Mouse (Mus musculus) forebrain, embryonic 11.5 days (tissue): Measurements from ENCODE around the gene Ang. TPM values are rescaled to one million over a fixed set of nuclear protein-coding genes. Genes with fewer than 3 reads are reported as not detected.
"Not testable (repeated sequence)": the region's sequence is repeated elsewhere in the genome, so short reads cannot be mapped to it uniquely, and the experiment has no call there.

ENCODE experiments used
- ATAC-seq: fragments of 200-750 bp; cut with Nextera tagmentation; replicated peaks from 2 replicates; pipeline ENCODE4 v1.8.0; 2017; ENCODE audit warnings: moderate TSS enrichment; ENCODE audit not compliant: low FRiP score
- DNase-seq: peaks from one replicate; pipeline ENCODE4 v3.0.0-alpha.2; 2017; ENCODE audit warnings: low spot score
- H3K27ac ChIP-seq: fragments of 300-500 bp; sonication (generic); 2 replicates; pipeline ENCODE4 v1.5.1; 2014; ENCODE audit warnings: low read depth, low read length
- H3K27me3 ChIP-seq: fragments of 300-500 bp; sonication (generic); 2 replicates; pipeline ENCODE4 v1.6.1; 2014; ENCODE audit warnings: mild to moderate bottlenecking, low read length, mixed read lengths; ENCODE audit not compliant: control insufficient read depth, insufficient read depth
- H3K36me3 ChIP-seq: fragments of 300-500 bp; sonication (generic); 2 replicates; pipeline ENCODE4 v1.6.1; 2014; ENCODE audit warnings: mild to moderate bottlenecking, low read length, moderate library complexity, mixed read lengths; ENCODE audit not compliant: control insufficient read depth, insufficient read depth
- H3K4me1 ChIP-seq: fragments of 300-500 bp; sonication (generic); replicated peaks from 2 replicates; pipeline ENCODE4 v1.6.1; 2014; ENCODE audit warnings: low read length, mixed read lengths; ENCODE audit not compliant: control insufficient read depth, insufficient read depth
- H3K4me2 ChIP-seq: fragments of 300-500 bp; sonication (generic); 2 replicates; pipeline ENCODE4 v1.6.1; 2014; ENCODE audit warnings: low read depth, mild to moderate bottlenecking, low read length, moderate library complexity, mixed read lengths; ENCODE audit not compliant: severe bottlenecking
- H3K4me3 ChIP-seq: fragments of 300-500 bp; sonication (generic); 2 replicates; pipeline ENCODE4 v1.5.1; 2014; ENCODE audit warnings: low read depth, low read length
- H3K9ac ChIP-seq: fragments of 300-500 bp; sonication (generic); 2 replicates; pipeline ENCODE4 v1.6.1; 2014; ENCODE audit warnings: low read length
- H3K9me3 ChIP-seq: fragments of 300-500 bp; sonication (generic); 2 replicates; pipeline ENCODE4 v1.6.1; 2016; ENCODE audit warnings: low read length, mixed read lengths; ENCODE audit not compliant: control insufficient read depth
- WGBS: fragments of 180-500 bp; shearing (Covaris S2); extraction: QIAGEN DNeasy Blood & Tissue Kit; methylation state at CpG from one replicate; pipeline ENCODE4 v1.1.7; 2014; 5-methylcytosine and 5-hydroxymethylcytosine counted together
- polyA plus RNA-seq: library from polyadenylated mRNA; unstranded; fragments of >200 nt; fragmentation: Nextera tagmentation; extraction: Ambion mirVana; gene quantifications from 2 replicates; pipeline ENCODE4 v1.2.1, GENCODE M21; 2014

Ang gene
- polyA plus RNA-seq, 1 experiment from 2014 or later: 1.9 TPM

DNA sequence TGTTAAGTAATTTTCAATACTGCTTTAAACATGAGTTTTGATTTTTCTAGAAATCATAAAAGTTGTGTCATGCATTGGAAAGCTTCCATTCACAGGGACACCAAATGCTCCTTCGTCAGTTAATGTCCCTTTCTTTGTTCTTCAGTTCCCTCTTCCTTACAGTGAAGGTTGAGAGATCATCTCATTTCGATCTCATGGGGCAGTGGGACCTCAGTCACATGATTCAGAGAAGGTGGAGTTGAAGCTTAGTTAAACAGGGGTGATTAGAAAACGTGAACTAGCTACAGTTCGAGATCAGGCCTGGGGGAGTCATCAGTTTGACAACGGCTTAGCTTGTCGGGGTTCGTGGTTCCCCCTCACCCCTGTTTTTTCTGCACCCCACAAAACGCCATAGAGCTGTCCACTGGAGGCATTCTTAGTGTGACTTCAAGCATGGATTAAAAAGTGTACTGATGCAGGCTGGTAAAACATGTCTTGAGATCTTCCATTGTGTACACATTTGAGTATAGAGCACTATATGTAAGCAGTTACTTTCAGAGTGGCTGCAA is 1.2 kb downstream of the Ang start:
- Histone ChIP-seq H3K27ac (no peak overlapping the region), H3K9me3 (no peaks in the 10 kb centered on the region), H3K27me3 (no peaks in the 10 kb centered on the region; the same call in 1 of the 2 replicates), H3K4me1 (no peaks in the 10 kb centered on the region), H3K4me2 (no peak overlapping the region), H3K4me3 (no peak overlapping the region), H3K9ac (no peak overlapping the region), H3K36me3 (no peaks in the 10 kb centered on the region)
- ATAC-seq (no peak), DNase-seq (no peak)
- 49% methylated on average over 8 of the region's 8 CpGs for WGBS

DNA sequence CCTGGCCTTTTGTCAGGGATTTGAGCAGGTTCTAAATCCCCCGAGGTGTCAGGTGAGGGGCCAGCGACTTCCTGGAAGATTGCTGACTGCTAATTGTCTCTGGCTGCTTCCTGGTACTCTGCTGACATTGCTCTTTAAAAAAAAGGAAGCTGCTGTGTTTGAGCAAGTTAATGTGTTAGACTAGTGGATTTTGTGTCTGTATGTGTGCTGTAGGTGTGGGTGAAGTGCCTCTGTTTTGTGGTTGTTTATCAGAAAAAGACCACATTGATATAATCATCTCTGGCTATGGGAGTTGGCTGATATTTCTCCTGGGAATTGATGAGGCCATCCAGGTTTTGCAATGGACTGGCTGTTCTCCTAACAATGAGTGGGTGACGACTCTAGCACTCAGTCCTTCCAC is 2.5 kb downstream of the Ang start:
- no peaks in the 10 kb centered on the region; the same call in 1 of the 2 replicates for H3K27me3 ChIP-seq
- 27% methylated on average over 3 of the region's 3 CpGs for WGBS
- no peak for ATAC-seq
- DNase-seq: no peak
- no peaks in the 10 kb centered on the region for H3K36me3 ChIP-seq
- no peaks in the 10 kb centered on the region for H3K9me3 ChIP-seq
- H3K4me1 ChIP-seq: no peaks in the 10 kb centered on the region
- no peak overlapping the region for H3K9ac ChIP-seq
- no peak overlapping the region for H3K4me2 ChIP-seq
- H3K27ac ChIP-seq: no peak overlapping the region
- no peak overlapping the region for H3K4me3 ChIP-seq

DNA sequence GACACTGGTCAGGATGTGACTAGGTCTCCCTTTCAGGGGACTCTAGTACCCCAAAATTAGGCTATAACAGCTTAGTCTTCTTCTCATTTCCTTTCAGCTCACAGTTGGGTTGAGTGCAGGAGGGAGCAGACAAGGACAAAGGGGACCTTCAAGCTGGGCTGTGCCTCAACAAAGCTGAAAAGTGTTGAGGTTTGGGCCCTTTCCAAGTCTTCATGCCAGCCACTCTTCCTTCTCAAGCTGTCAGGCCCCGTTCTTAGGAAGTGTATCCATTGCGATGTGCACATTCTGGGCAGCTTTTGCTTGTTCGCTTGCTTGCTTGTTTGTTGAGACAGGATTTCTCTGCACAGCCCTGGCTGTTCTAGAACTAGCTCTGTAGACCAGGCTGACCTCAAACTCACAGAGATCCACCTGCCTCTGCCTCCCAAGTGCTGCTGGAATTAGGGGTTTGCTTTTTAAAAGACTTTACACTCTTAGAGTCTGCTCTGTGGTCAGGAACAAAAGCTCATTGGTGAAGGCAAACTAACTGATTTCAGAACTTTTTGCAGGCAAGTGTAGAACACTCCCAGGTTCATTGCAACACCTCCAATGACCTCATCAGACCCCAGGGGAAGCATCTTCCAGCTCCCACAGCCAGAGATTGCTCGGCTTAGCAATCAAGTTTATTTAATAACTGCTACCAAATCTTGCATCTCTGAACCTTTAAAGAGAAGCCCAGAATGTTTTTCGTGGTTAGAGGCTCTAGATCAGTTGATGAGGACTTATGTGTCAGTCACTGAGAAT is 3.3 kb downstream of the Ang start:
- H3K4me1 ChIP-seq: no peaks in the 10 kb centered on the region
- no peak overlapping the region for H3K27ac ChIP-seq
- DNase-seq: no peak
- H3K36me3 ChIP-seq: no peaks in the 10 kb centered on the region
- H3K9me3 ChIP-seq: no peaks in the 10 kb centered on the region
- no peak for ATAC-seq
- WGBS: 85% methylated on average over 5 of the region's 5 CpGs
- H3K27me3 ChIP-seq: no peaks in the 10 kb centered on the region; the same call in 1 of the 2 replicates
- H3K4me3 ChIP-seq: no peak overlapping the region
- no peak overlapping the region for H3K4me2 ChIP-seq
- no peak overlapping the region for H3K9ac ChIP-seq

DNA sequence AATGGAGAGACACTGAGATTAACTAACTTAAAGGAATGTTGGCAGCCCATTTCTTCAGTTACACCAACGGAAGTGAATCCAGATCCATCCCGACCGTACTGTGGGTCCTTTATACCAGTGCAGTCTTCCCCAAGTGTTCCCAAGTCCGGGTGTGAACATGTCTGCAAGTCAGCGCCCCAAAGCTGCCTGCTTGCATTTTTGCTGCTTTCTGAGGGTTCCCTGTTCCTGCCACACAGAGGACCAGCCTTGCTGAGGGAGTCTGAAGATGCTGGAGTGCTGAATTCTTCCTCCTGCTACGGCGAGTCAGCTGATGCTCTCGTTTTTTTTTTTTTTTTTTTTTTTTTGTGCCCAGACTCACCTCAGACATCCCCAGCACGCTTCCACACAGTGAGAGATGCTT is 4.0 kb downstream of the Ang start:
- Histone ChIP-seq H3K4me2 (no peak overlapping the region), H3K4me1 (no peaks in the 10 kb centered on the region), H3K9ac (no peak overlapping the region), H3K27ac (no peak overlapping the region), H3K27me3 (no peaks in the 10 kb centered on the region; the same call in 1 of the 2 replicates), H3K4me3 (no peak overlapping the region), H3K9me3 (no peaks in the 10 kb centered on the region), H3K36me3 (no peaks in the 10 kb centered on the region)
- ATAC-seq: no peak
- WGBS: 63% methylated on average over 9 of the region's 9 CpGs
- no peak for DNase-seq

DNA sequence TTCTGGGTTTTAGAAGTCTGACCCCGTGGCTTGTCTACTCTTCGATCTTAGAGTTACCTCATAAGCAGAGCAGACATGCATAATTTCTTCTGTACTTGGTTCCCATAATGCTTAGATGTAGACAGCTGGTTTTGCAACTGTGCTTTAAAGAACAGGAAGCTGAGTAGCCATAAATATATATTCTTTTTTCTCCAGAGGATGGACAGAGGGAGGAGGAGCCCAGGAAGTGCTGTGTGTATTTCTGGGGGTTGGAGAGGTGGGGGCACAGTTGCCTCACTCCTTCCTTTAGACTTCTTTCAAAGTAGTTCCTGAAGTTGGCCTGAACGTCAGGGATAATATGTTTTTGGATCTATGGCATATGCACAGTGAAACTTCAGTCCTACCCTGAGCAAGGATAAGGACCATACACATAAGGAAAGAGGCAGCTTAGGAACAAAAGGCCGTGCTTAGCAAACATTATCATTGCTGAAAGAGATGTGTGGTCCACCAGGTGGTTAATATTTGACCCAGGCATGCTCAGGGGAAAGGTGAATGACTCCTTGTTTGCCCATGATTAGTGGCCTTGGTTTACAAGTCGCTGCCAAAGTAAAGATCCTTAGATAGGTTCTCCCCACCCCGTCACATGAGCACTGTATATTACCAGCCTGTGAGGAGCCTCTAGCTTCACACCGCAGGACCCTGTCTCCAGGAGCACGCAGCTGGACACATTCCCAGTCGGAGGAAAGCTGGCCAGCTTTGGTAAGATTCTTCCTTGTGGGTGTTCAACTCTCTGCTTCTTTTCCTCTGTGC is 5.0 kb downstream of the Ang start:
- WGBS: 83% methylated on average over 9 of the region's 9 CpGs
- Histone ChIP-seq H3K36me3 (no peaks in the 10 kb centered on the region), H3K4me1 (no peaks in the 10 kb centered on the region), H3K9ac (no peak overlapping the region), H3K27me3 (no peaks in the 10 kb centered on the region; the same call in 1 of the 2 replicates), H3K9me3 (no peaks in the 10 kb centered on the region), H3K27ac (no peak overlapping the region), H3K4me2 (no peak overlapping the region), H3K4me3 (no peak overlapping the region)
- ATAC-seq (no peak), DNase-seq (no peak)

DNA sequence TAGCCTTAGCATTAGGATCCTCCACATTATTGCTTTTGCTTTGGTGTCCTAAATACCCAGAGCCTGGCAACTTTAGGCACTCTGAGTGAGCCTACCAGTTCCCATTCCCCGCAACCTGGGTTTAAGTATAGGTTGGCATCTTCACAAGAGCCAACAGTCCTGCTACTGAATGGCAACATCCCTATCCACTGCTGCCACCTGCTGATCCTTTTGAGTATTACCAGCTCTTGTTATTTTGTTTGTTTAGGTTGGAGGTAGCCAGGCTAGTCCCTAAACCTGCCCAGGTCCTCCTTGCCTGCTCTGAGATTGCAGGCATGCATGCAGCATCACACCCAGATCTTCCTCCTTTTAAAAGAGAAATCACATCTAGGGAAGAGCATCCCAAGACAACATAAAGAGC is 7.3 kb downstream of the Ang start:
- not testable (repeated sequence) for H3K4me3 ChIP-seq, H3K27me3 ChIP-seq, H3K36me3 ChIP-seq, H3K9ac ChIP-seq, H3K4me2 ChIP-seq, H3K9me3 ChIP-seq, H3K27ac ChIP-seq, DNase-seq, H3K4me1 ChIP-seq
- WGBS: 25% methylated on average over 1 of the region's 1 CpGs
- ATAC-seq: peak; percentile 56

DNA sequence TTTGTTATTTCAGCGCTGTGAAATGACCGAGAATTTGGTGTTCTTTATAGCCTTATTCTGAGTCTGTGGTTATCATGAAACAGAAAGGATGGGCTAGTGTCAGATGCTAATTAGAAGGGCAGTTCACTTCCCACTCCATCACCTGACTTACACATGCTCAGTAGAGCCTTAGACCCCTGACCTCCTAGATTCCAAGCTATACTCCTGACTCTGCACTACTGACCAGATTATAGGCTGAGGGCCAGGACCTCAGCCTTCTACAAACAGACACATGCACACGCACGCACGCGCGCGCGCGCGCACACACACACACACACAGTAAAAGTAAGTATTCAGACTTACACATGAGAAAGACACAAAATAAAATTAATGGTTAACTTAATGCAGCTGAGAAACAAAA is 8.0 kb downstream of the Ang start:
- Histone ChIP-seq H3K36me3 (no peaks in the 10 kb centered on the region), H3K4me3 (no peak overlapping the region), H3K27ac (no peak overlapping the region), H3K4me1 (no peaks in the 10 kb centered on the region), H3K9me3 (no peaks in the 10 kb centered on the region), H3K27me3 (no peaks in the 10 kb centered on the region), H3K4me2 (no peak overlapping the region), H3K9ac (no peak overlapping the region)
- DNase-seq (no peak), ATAC-seq (no peak)
- WGBS: 95% methylated on average over 11 of the region's 11 CpGs

DNA sequence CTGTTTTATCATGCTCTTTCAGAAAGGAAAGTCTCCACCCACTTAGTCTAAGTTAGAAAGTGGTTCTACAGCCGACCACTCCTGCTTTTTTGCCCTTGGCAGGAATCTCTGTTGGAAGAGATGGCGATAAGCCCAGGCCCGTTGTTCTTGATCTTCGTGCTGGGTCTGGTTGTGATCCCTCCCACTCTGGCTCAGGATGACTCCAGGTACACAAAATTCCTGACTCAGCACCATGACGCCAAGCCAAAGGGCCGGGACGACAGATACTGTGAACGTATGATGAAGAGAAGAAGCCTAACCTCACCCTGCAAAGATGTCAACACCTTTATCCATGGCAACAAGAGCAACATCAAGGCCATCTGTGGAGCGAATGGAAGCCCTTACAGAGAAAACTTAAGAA is 10.3 kb downstream of the Ang start:
- ATAC-seq (no peak), DNase-seq (no peak)
- Histone ChIP-seq H3K9me3 (no peaks in the 10 kb centered on the region), H3K9ac (no peak overlapping the region), H3K4me3 (no peak overlapping the region), H3K27ac (no peak overlapping the region), H3K36me3 (no peaks in the 10 kb centered on the region), H3K27me3 (no peaks in the 10 kb centered on the region), H3K4me2 (no peak overlapping the region), H3K4me1 (no peaks in the 10 kb centered on the region)
- WGBS: 80% methylated on average over 9 of the region's 9 CpGs
